Mouse (Mus musculus) left cerebral cortex, adult 8-10 months (tissue): ENCODE measurements at regions not wholly inside any gene's neighbourhood (a gene's known extent, or its start where the extent isn't known, plus 50 kb on each side); places are given as distances from the start of the nearest gene placed in this dataset.
A peak's percentile ranks its signal among the peaks of the same experiment; 100 is the strongest.

Experiments
- DNase-seq, 2 experiments: peaks; one replicate each; pipeline ENCODE4 v3.0.0; 2022; ENCODE audit warnings: low spot score in 2 of 2

- DNase-seq: no peak
Observed at GRCm38 (mm10) chrX:95291676-95292075, 95.0 kb upstream of the Arhgef9 start.

DNA sequence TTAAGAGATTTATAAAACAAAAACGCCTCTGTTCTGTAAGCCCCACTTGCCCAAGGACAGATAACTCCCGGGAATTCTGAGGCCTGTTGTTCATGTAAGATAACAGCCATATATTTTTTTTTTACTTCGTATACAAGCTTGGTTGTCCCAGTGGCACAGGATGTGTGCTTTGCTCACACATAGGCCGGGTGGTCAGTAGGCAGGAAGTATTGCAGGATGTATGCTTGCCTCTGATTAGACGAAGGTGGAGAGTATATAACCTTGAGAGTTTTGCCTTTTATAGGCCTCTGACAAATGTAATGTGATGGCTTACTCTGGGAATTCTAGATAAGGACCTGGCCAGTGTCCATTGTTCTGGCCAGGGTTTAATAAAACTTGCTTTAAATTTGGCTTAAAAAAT lies 85.4 kb upstream of the Arhgef9 start:
- no peak for DNase-seq

DNA sequence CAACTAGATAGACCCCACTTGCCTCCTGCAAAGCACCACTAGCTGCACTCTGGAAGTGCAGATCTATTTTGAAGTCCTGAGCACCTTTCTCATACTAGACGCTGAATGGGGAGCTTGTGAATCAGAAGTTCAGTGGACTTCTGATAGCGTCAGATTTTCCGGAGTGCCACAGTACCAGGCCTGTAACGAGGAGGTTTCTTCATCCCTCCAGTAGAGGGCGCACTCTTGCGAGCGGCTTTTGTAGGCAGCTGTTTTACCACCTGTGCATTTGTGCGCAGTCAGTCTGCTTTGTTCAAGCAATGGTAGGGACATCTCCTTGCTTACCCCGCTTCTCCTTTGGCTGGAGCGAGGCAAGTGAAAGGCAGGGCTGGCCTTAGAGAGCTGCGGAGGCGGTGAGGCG lies 56.9 kb upstream of the Arhgef9 start:
- peak in 1 of 2 experiments; percentile 1 for DNase-seq
